Mouse (Mus musculus) urinary bladder, adult 2 months (tissue): Measurements from ENCODE around the gene Efna1. TPM values are rescaled to one million over a fixed set of nuclear protein-coding genes. Genes with fewer than 3 reads are reported as not detected.
A peak's percentile ranks its signal among the peaks of the same experiment; 100 is the strongest.

ENCODE experiments used
- DNase-seq: peaks from one replicate; pipeline ENCODE4 v3.0.0; 2022; ENCODE audit warnings: low spot score
- polyA plus RNA-seq: library from polyadenylated mRNA; depleted of rRNA; stranded (reverse); fragments of >200 nt; gene quantifications from 2 replicates; pipeline ENCODE4 v1.2.3, GENCODE M21; 2012

Efna1 gene
- polyA plus RNA-seq, 1 experiment, result 43.5 TPM

GRCm38 (mm10) chr3:89244982-89245687, 35.8 kb downstream of the Efna1 start:
- no peak for DNase-seq

GRCm38 (mm10) chr3:89244158-89244981, 36.6 kb downstream of the Efna1 start:
- no peak for DNase-seq

DNA sequence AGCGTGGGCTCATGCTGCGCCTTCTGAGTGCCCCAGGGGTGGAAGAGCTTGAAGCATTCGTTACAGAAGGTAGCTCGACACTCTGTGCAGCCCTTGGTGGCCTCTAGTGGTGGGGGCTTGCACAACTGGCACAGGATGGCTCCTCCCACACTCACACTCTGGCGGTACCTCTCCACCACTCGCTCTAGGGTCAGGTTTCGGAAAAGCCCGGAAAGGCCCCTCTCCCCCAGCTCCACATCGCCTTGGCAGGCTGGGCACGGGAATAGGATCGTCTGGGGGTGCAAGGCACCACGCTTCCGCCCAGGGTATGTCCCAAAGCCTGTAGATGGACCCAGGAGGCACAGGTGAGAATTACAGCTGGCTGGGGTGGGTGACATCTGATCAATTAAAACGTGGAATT, 37.3 kb downstream of the Efna1 start:
- DNase-seq, result no peak

GRCm38 (mm10) chr3:89242331-89242895, 38.5 kb downstream of the Efna1 start:
- DNase-seq, result no peak

DNA sequence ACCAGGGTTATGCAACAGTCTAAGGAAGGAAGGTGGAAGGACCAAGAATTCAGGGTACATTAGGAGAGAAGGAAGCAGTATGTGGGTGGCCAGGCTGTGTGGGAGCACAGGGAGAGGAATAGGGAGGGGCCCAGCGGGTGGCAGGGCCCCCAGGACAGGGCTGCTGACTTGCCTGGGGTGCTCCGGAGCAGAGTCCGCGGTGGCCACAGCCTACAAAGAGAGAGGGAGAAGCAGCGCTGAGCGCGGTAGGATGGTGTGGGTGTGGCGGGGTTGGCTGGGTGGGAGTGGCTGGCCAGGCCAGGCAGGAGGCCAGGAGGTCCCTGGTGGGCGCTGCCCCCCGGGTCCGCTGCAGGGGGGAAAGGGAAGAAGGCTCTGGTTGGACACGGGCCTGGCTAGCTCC, 42.4 kb downstream of the Efna1 start:
- no peak for DNase-seq

- no peak for DNase-seq
These were observed 43.3 kb downstream of the Efna1 start for GRCm38 (mm10) chr3:89237682-89238081.

- DNase-seq, result no peak
These were observed 44.4 kb downstream of the Efna1 start for GRCm38 (mm10) chr3:89236516-89236915.

GRCm38 (mm10) chr3:89233562-89234110, 47.3 kb downstream of the Efna1 start:
- no peak for DNase-seq

DNA sequence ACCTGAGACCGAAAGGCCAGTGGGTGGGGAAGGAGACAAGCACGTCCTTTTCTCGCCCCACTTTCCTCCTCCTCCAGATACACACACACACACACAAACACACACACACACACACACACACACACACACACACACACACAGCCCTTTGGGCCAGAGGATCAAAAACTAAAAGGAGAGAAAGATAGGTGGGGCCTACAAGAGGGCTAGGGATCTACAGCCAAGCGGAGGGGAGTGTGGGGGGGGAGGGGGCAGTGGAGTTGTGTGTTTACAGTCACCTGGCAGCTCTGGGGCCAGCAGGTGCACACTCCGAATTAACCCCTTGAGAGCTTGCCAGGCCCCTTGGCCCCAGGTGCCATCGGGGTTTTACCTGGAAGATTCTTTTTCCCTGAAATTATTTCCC, 48.3 kb downstream of the Efna1 start:
- DNase-seq, result no peak

DNA sequence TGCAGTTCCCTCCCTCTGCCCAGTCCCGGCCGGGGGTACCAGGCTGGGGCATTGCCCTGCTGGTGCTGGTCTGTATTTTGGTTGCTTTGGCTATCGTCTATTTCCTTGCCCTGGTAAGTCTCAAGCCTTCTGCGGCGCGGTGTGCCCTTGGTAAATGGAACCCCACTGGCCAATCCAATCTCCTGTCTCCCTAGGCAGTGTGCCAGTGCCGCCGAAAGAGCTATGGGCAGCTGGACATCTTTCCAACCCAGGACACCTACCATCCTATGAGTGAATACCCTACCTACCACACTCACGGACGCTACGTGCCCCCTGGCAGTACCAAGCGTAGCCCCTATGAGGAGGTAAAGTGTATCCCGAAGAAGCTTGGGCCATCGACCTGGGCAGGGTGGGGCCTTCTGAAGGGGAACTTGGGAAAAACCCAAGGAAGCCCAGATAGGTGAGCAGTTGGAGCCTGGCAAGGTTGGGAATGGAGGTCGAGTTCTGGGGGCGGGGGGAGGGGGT, 49.1 kb downstream of the Efna1 start:
- DNase-seq, result no peak

- DNase-seq, result no peak
These were observed 49.6 kb downstream of the Efna1 start for GRCm38 (mm10) chr3:89231345-89231744.

- no peak for DNase-seq
These were observed 50.4 kb downstream of the Efna1 start for GRCm38 (mm10) chr3:89230561-89230960.

GRCm38 (mm10) chr3:89229276-89229675, 51.7 kb downstream of the Efna1 start:
- no peak for DNase-seq

- no peak for DNase-seq
These were observed 52.1 kb downstream of the Efna1 start, which contains the start of gene Muc1 for GRCm38 (mm10) chr3:89228836-89229235. Muc1 (plus strand) TSS chr3:89229057.

- peak; percentile 82 for DNase-seq
These were observed 52.8 kb downstream of the Efna1 start for GRCm38 (mm10) chr3:89228180-89228549.

- no peak for DNase-seq
These were observed 53.4 kb downstream of the Efna1 start for GRCm38 (mm10) chr3:89227307-89228179.

DNA sequence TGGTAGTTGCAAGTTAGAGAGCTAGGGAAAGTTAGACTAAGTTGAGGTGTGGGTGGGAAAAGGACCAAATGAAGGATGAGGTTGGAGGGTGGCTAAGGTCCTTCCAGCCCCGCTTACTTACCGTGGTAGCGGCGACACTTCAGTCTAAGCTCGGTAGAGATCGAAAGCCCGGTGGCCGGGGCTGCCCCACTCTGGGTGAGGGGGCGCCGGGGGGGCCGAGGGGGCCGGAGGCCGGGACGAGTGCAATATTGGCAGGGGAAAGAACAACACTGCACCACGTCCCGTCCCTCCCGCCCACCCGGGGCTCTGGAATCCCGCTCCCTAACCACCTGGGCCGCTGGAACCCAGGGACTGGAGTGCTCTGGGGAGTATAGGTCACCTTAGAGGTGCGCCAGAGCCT, 54.0 kb downstream of the Efna1 start, which contains the start of gene Mtx1:
TSS of gene Mtx1 (minus strand) at position 189 of the 400 bp plus-strand sequence.
- no peak for DNase-seq

- DNase-seq, result no peak
These were observed 54.6 kb downstream of the Efna1 start for GRCm38 (mm10) chr3:89226361-89226760.

- DNase-seq, result no peak
These were observed 55.0 kb downstream of the Efna1 start for GRCm38 (mm10) chr3:89225918-89226317.

DNA sequence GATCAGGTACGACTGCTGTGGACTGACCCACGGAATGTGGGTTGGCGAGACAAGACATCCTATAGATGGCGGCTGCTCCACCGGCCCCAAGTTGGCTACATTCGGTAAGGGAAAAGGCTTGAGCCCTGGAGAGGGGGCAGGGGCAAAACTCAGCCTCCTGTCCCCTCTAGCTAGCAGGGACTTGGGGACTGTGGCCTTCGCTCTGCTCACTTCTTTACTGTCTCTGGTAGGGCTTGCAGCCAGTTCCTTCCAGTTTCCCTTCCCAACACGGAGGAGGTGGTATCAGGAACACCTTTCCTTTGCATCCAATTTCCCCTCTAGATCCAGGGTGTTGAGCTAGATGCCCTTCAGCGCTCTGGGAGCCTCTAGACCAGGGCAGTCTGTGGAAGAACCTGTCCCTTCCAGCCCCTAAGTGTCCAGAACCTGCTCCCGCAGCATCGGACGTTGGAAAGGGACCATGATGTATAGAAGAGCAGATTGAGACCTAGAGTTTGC, 55.6 kb downstream of the Efna1 start:
- no peak for DNase-seq

- no peak for DNase-seq
These were observed 56.1 kb downstream of the Efna1 start for GRCm38 (mm10) chr3:89224796-89225195.
